Mouse (Mus musculus): Measurements from ENCODE around the gene Surf6. TPM values are rescaled to one million over a fixed set of nuclear protein-coding genes. Genes with fewer than 3 reads are reported as not detected.
A peak's percentile ranks its signal among the peaks of the same experiment; 100 is the strongest.

The Surf6 gene
- total and polyA plus RNA-seq, 3 experiments, result 61.8 to 65.9 TPM; not detected in 1

- Histone ChIP-seq H3K27me3 (ENCODE audit: control insufficient read depth in 1 of 2, insufficient read depth in 2 of 2, low read length in 2 of 2) (no peaks in the 10 kb centered on the region), H3K36me3 (ENCODE audit: control insufficient read depth in 1 of 2, insufficient read depth in 2 of 2, low read length in 2 of 2) (peaks cover 1 to 10% of the 10 kb centered on the region in 2 experiments), H3K4me3 (ENCODE audit: control insufficient read depth in 1 of 2, insufficient read depth in 1 of 2, low read depth in 2 of 2, low read length in 2 of 2) (peak overlapping the region; percentile 74 to 82), H3K9me3 (replicated peaks; ENCODE audit: insufficient read depth, low read length) (no peaks in the 10 kb centered on the region), H3K27ac (ENCODE audit: control insufficient read depth, low read depth, low read length) (peak overlapping the region; percentile 91), H3K4me1 (ENCODE audit: control insufficient read depth in 1 of 2, insufficient read depth in 2 of 2, low read length in 2 of 2) (peaks cover 0 to 4% of the 10 kb centered on the region in 2 experiments; a peak in 1 of 4 replicates), H3K79me2 (ENCODE audit: control insufficient read depth, insufficient read depth, low read length, poor library complexity) (peaks cover 51% of the 10 kb centered on the region), H3K9ac (ENCODE audit: control insufficient read depth, low read depth, low read length, poor library complexity, severe bottlenecking) (peak overlapping the region; percentile 79)
- peak; percentile 70 for DNase-seq (ENCODE audit: low read depth, low spot score)
- TF ChIP-seq MYC (IDR thresholded peaks at IDR 0.05; ENCODE audit: low read depth, low read length) (0 out of 2 replicates have a peak, but pooled peaks have one; percentile 10), CHD1 (IDR thresholded peaks at IDR 0.05; ENCODE audit: low read depth, low read length) (no peak), MAX (IDR thresholded peaks at IDR 0.05; ENCODE audit: low read length) (0 out of 2 replicates have a peak, but pooled peaks have one; percentile 53), RCOR1 (IDR thresholded peaks at IDR 0.05; ENCODE audit: low read depth, low read length) (0 out of 2 replicates have a peak, but pooled peaks have one; percentile 22)
These were observed 632 bp upstream of the Surf6 start for GRCm38 (mm10) chr2:26903311-26903710.

- H3K27ac ChIP-seq (ENCODE audit: control insufficient read depth, low read depth, low read length), result peak overlapping the region; percentile 73
- H3K79me2 ChIP-seq (ENCODE audit: control insufficient read depth, insufficient read depth, low read length, poor library complexity), result peaks cover 42% of the 10 kb centered on the region
- H3K9me3 ChIP-seq (replicated peaks; ENCODE audit: insufficient read depth, low read length), result no peaks in the 10 kb centered on the region
- peak; percentile 46 for DNase-seq (ENCODE audit: low read depth, low spot score)
- no peaks in the 10 kb centered on the region for H3K27me3 ChIP-seq (ENCODE audit: control insufficient read depth in 1 of 2, insufficient read depth in 2 of 2, low read length in 2 of 2)
- peaks cover 0 to 4% of the 10 kb centered on the region in 2 experiments; a peak in 1 of 4 replicates for H3K4me1 ChIP-seq (ENCODE audit: control insufficient read depth in 1 of 2, insufficient read depth in 2 of 2, low read length in 2 of 2)
- TF ChIP-seq MAFK (IDR thresholded peaks at IDR 0.05; ENCODE audit: borderline replicate concordance, low read depth, low read length) (no peak), CHD2 (IDR thresholded peaks at IDR 0.05; ENCODE audit: low read length) (no peak), MYC (IDR thresholded peaks at IDR 0.05; ENCODE audit: low read depth, low read length) (no peak), ELF1 (IDR thresholded peaks at IDR 0.05; ENCODE audit: low read depth, low read length) (no peak), CTCF (IDR thresholded peaks at IDR 0.05 in 2 of 3, conservative IDR thresholded peaks at IDR 0.05 in 1 of 3; ENCODE audit: control insufficient read depth in 1 of 3, insufficient read depth in 1 of 3, low read depth in 2 of 3, low read length in 3 of 3, poor library complexity in 1 of 3, severe bottlenecking in 1 of 3) (no peak), ETS1 (IDR thresholded peaks at IDR 0.05; ENCODE audit: low read depth, low read length) (no peak), GABPA (IDR thresholded peaks at IDR 0.05; ENCODE audit: low read depth, low read length) (no peak), RCOR1 (IDR thresholded peaks at IDR 0.05; ENCODE audit: low read depth, low read length) (no peak), HCFC1 (IDR thresholded peaks at IDR 0.05; ENCODE audit: low read depth, low read length) (no peak), MYB (IDR thresholded peaks at IDR 0.05; ENCODE audit: low read depth, low read length) (no peak), MXI1 (IDR thresholded peaks at IDR 0.05; ENCODE audit: low read depth, low read length) (no peak), ZMIZ1 (IDR thresholded peaks at IDR 0.05; ENCODE audit: low read depth, low read length) (no peak; the same call in 1 of the 2 replicates), USF1 (IDR thresholded peaks at IDR 0.05; ENCODE audit: low read depth, low read length) (no peak), RAD21 (IDR thresholded peaks at IDR 0.05; ENCODE audit: low read depth, low read length) (no peak), KAT2A (conservative IDR thresholded peaks at IDR 0.05; ENCODE audit: low read depth, low read length) (no peak), UBTF (IDR thresholded peaks at IDR 0.05; ENCODE audit: borderline replicate concordance, insufficient read depth, low read depth, low read length) (no peak), ZKSCAN1 (IDR thresholded peaks at IDR 0.05; ENCODE audit: low read depth, low read length) (no peak), NRF1 (IDR thresholded peaks at IDR 0.05; ENCODE audit: insufficient read depth, low read depth, low read length, poor library complexity, severe bottlenecking) (no peak), POLR2AphosphoS2 (IDR thresholded peaks at IDR 0.05; ENCODE audit: low read length) (no peak), NELFE (IDR thresholded peaks at IDR 0.05; ENCODE audit: low read depth, low read length) (no peak)
- peaks cover 4 to 10% of the 10 kb centered on the region in 2 experiments for H3K36me3 ChIP-seq (ENCODE audit: control insufficient read depth in 1 of 2, insufficient read depth in 2 of 2, low read length in 2 of 2)
- H3K9ac ChIP-seq (ENCODE audit: control insufficient read depth, low read depth, low read length, poor library complexity, severe bottlenecking), result peak overlapping the region; percentile 89
- H3K4me3 ChIP-seq (ENCODE audit: control insufficient read depth in 1 of 2, insufficient read depth in 1 of 2, low read depth in 2 of 2, low read length in 2 of 2), result peak overlapping the region; percentile 80 to 85
These were observed 762 bp downstream of the Surf6 start for GRCm38 (mm10) chr2:26901834-26902400.

Data from MEL (cell line).